Mouse (Mus musculus) heart, embryonic 16.5 days (tissue): ENCODE measurements around the gene Gon7. TPM values are rescaled to one million over a fixed set of nuclear protein-coding genes. Genes with fewer than 3 reads are reported as not detected.

Experiments
- ATAC-seq: fragments of 200-750 bp; cut with Nextera tagmentation; replicated peaks from 2 replicates; pipeline ENCODE4 v1.8.0; 2017; ENCODE audit warnings: moderate number of reproducible peaks; ENCODE audit not compliant: insufficient read depth, low FRiP score; ENCODE audit errors: extremely low read depth
- H3K27ac ChIP-seq: fragments of 300-500 bp; sonication (generic); 2 replicates; pipeline ENCODE4 v1.5.1; 2014; ENCODE audit warnings: mild to moderate bottlenecking, low read length, control low read depth, moderate library complexity
- H3K27me3 ChIP-seq: fragments of 300-500 bp; sonication (generic); 2 replicates; pipeline ENCODE4 v1.6.1; 2014; ENCODE audit warnings: low read length, mixed read lengths; ENCODE audit not compliant: control insufficient read depth, insufficient read depth
- H3K36me3 ChIP-seq: fragments of 300-500 bp; sonication (generic); 2 replicates; pipeline ENCODE4 v1.6.1; 2014; ENCODE audit not compliant: control insufficient read depth, insufficient read depth
- H3K4me1 ChIP-seq: fragments of 300-500 bp; sonication (generic); 2 replicates; pipeline ENCODE4 v1.6.1; 2014; ENCODE audit warnings: low read length, mixed read lengths; ENCODE audit not compliant: control insufficient read depth, insufficient read depth
- H3K4me2 ChIP-seq: fragments of 300-500 bp; sonication (generic); 2 replicates; pipeline ENCODE4 v1.6.1; 2014; ENCODE audit warnings: low read depth, mild to moderate bottlenecking, control low read depth, low read length
- H3K4me3 ChIP-seq: fragments of 300-500 bp; sonication (generic); 2 replicates; pipeline ENCODE4 v1.5.1; 2014; ENCODE audit warnings: mild to moderate bottlenecking, control low read depth, low read length
- H3K9ac ChIP-seq: fragments of 300-500 bp; sonication (generic); 2 replicates; pipeline ENCODE4 v1.6.1; 2014; ENCODE audit warnings: low read length, control low read depth
- H3K9me3 ChIP-seq: fragments of 300-500 bp; sonication (generic); replicated peaks from 2 replicates; pipeline ENCODE4 v1.6.1; 2016; ENCODE audit warnings: low read length; ENCODE audit not compliant: control insufficient read depth
- WGBS: fragments of 180-500 bp; shearing (Covaris S2); extraction: QIAGEN DNeasy Blood & Tissue Kit; methylation state at CpG from one replicate; pipeline ENCODE4 v1.1.7; 2014; 5-methylcytosine and 5-hydroxymethylcytosine counted together
- polyA plus RNA-seq: library from polyadenylated mRNA; unstranded; fragments of >200 nt; fragmentation: Nextera tagmentation; extraction: Ambion mirVana; gene quantifications from 2 replicates; pipeline ENCODE4 v1.2.1, GENCODE M21; 2015

Gene Gon7
- polyA plus RNA-seq, 1 experiment from 2014 or later, result 27.2 TPM

- Histone ChIP-seq H3K4me2 (no peak overlapping the region), H3K36me3 (peaks cover 6% of the 10 kb centered on the region), H3K27me3 (no peaks in the 10 kb centered on the region), H3K27ac (no peak overlapping the region), H3K4me3 (no peak overlapping the region), H3K4me1 (peaks cover 11% of the 10 kb centered on the region), H3K9me3 (no peaks in the 10 kb centered on the region), H3K9ac (no peak overlapping the region)
- ATAC-seq, result no peak
- WGBS, result 83% methylated on average over 3 of the region's 3 CpGs
Observed at GRCm38 (mm10) chr12:102748256-102748655, 9.3 kb downstream of the Gon7 start.

- Histone ChIP-seq H3K9me3 (no peaks in the 10 kb centered on the region), H3K4me3 (no peak overlapping the region), H3K27ac (no peak overlapping the region), H3K4me1 (peaks cover 18% of the 10 kb centered on the region), H3K9ac (no peak overlapping the region), H3K36me3 (peaks cover 6% of the 10 kb centered on the region), H3K27me3 (no peaks in the 10 kb centered on the region), H3K4me2 (peak overlapping the region; percentile 83; the same call in 1 of the 2 replicates)
- no peak for ATAC-seq
- WGBS, result 47% methylated on average over 6 of the region's 6 CpGs
Observed at GRCm38 (mm10) chr12:102744839-102745238, 12.8 kb downstream of the Gon7 start.

DNA sequence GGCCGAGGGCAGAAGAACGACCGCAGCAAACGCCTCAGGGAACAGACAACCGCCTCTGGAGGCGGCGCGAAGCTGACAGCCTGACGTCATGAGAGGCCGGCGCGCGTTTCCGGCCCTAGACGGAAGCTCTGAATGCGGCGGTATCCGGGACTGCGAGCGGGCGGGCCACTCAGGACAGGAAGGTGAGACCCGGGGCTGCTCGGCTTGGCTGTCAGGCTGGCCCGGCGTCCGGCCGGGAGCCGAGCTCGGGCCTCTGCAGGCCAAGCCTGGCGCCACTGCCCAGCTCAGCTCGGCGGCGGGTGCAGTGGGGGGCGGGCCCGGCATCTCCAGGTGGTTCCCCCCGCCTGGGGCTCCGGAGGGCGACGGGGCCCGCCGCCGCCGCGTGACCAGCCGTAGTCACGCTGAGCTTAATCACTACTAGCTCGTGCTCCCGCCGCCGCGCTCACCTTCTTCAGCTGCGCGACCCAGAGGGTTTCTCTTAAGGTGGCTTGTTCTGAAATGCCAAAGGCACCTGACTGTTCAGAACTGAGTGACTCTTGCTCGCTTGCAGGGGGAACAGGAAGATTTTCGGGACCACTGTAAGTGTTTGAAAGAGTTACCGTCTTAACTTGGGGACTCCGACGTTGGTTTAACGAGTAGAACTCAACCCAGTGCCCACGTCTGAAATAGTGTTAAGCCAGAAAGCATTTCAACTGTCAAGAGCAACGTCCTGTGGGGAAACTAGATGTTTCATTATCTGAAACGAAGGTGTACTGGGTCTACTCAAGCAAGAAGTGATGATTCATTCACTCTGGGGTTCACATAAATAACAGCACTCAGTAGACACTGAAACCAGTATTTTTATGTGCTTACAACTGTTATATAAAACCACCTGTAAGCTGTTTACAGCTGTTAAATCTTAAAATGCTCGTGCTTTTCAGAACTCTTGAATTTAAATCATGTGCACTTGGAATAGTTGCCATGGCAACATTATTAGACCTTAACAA, 13.7 kb downstream of the Gon7 start, which contains the start of the genes Moap1 and Tmem251:
Gene Moap1 (minus strand): TSS at position 73 of the 986 bp plus-strand sequence.
Gene Tmem251 (plus strand): TSS at position 174 of the 986 bp plus-strand sequence.
- no peaks in the 10 kb centered on the region for H3K9me3 ChIP-seq
- H3K4me3 ChIP-seq, result peak within 1 kb of the TSS; percentile 92
- H3K27ac ChIP-seq, result peak within 1 kb of the TSS; percentile 97
- H3K9ac ChIP-seq, result peak within 1 kb of the TSS; percentile 93
- peak; percentile 95 for ATAC-seq
- WGBS, result under 1% methylated on average over 62 of the region's 63 CpGs
- peaks cover 18% of the 10 kb centered on the region for H3K4me1 ChIP-seq
- H3K36me3 ChIP-seq, result 0 out of 2 replicates have a peak, but pooled peaks cover 3% of the 10 kb centered on the region
- H3K4me2 ChIP-seq, result peak within 1 kb of the TSS; percentile 83
- H3K27me3 ChIP-seq, result no peaks in the 10 kb centered on the region

- Histone ChIP-seq H3K4me3 (peak overlapping the region; percentile 92), H3K36me3 (0 out of 2 replicates have a peak, but pooled peaks cover 3% of the 10 kb centered on the region), H3K27me3 (no peaks in the 10 kb centered on the region), H3K9me3 (no peaks in the 10 kb centered on the region), H3K4me2 (peak overlapping the region; percentile 83), H3K4me1 (peaks cover 18% of the 10 kb centered on the region), H3K27ac (peak overlapping the region; percentile 97), H3K9ac (peak overlapping the region; percentile 93)
- peak; percentile 39 for ATAC-seq
- under 1% methylated on average over 33 of the region's 33 CpGs for WGBS
Observed at GRCm38 (mm10) chr12:102743036-102743588, 14.5 kb downstream of the Gon7 start.

GRCm38 (mm10) chr12:102742056-102742455, 15.5 kb downstream of the Gon7 start:
- no peak overlapping the region for H3K4me3 ChIP-seq
- no peak overlapping the region for H3K9ac ChIP-seq
- no peak overlapping the region for H3K4me2 ChIP-seq
- H3K4me1 ChIP-seq, result peaks cover 18% of the 10 kb centered on the region
- no peaks in the 10 kb centered on the region for H3K9me3 ChIP-seq
- no peaks in the 10 kb centered on the region for H3K27me3 ChIP-seq
- H3K36me3 ChIP-seq, result no peaks in the 10 kb centered on the region
- no peak overlapping the region for H3K27ac ChIP-seq
- WGBS, result 58% methylated on average over 7 of the region's 7 CpGs
- no peak for ATAC-seq

DNA sequence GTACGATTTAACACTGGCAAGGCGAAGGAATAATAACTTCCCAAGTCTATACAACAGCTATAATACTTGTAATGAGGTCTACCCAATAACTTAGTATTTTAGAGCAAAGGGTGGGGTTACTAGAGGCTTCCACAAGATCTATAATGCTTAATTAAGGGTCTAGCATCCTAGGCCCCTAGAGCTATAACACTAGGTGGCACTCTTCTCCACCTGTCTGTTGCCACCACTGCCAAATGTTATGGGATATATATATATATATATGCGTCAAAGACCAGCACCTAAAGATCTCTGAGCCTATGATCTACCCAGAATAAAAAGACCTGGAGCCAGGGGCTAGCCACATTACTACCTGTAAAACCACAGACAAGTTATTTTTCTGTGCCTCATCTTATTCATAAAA, 17.3 kb downstream of the Gon7 start:
- H3K9me3 ChIP-seq, result no peaks in the 10 kb centered on the region
- no peak overlapping the region for H3K4me2 ChIP-seq
- H3K27ac ChIP-seq, result no peak overlapping the region
- peaks cover 16% of the 10 kb centered on the region for H3K4me1 ChIP-seq
- no peak for ATAC-seq
- no peak overlapping the region for H3K9ac ChIP-seq
- no peaks in the 10 kb centered on the region for H3K27me3 ChIP-seq
- no peaks in the 10 kb centered on the region for H3K36me3 ChIP-seq
- 60% methylated on average over 3 of the region's 3 CpGs for WGBS
- H3K4me3 ChIP-seq, result no peak overlapping the region

DNA sequence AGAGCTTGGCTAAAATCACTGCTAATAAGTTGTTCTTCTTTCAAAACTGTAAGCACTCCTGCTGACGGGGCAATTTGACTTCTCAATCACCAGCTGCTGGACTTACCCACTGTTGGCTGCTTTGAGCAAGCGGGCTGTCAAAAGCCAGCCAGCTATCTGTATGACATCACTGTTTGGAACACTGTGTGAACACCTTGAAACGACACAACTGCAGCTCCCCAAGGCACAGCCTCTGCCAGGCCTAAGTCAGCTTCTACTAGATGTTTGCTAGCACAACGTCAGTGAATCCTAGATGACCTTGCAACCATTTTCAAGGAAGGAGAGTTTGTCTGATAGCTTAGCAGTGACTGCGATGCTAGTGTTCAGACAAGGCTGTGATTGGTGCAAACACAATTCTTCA, 18.5 kb downstream of the Gon7 start:
- no peak overlapping the region for H3K9ac ChIP-seq
- H3K27ac ChIP-seq, result no peak overlapping the region
- H3K27me3 ChIP-seq, result no peaks in the 10 kb centered on the region
- no peaks in the 10 kb centered on the region for H3K36me3 ChIP-seq
- ATAC-seq, result no peak
- H3K4me2 ChIP-seq, result no peak overlapping the region
- 47% methylated on average over 5 of the region's 5 CpGs for WGBS
- no peaks in the 10 kb centered on the region for H3K9me3 ChIP-seq
- no peak overlapping the region for H3K4me3 ChIP-seq
- peaks cover 8% of the 10 kb centered on the region for H3K4me1 ChIP-seq

- H3K9me3 ChIP-seq, result no peaks in the 10 kb centered on the region
- no peak overlapping the region for H3K4me3 ChIP-seq
- H3K4me1 ChIP-seq, result peaks cover 11% of the 10 kb centered on the region; the same call in 1 of the 2 replicates
- no peak for ATAC-seq
- 4% methylated on average over 5 of the region's 5 CpGs for WGBS
- H3K4me2 ChIP-seq, result no peak overlapping the region
- H3K36me3 ChIP-seq, result no peaks in the 10 kb centered on the region
- no peaks in the 10 kb centered on the region for H3K27me3 ChIP-seq
- H3K9ac ChIP-seq, result no peak overlapping the region
- no peak overlapping the region for H3K27ac ChIP-seq
Observed at GRCm38 (mm10) chr12:102733381-102733780, 24.2 kb downstream of the Gon7 start.
